Mouse (Mus musculus) bone marrow macrophage, adult 2 months (primary cell): ENCODE data around the gene Slc35f1. TPM values are rescaled to one million over a fixed set of nuclear protein-coding genes. Genes with fewer than 3 reads are reported as not detected.

ENCODE experiments used
- H3K27ac ChIP-seq: 2 replicates; pipeline ENCODE4 v1.5.1; 2012; ENCODE audit warnings: low read depth, low read length; ENCODE audit not compliant: insufficient read depth
- H3K4me1 ChIP-seq: 2 replicates; pipeline ENCODE4 v1.6.1; 2012; ENCODE audit warnings: low read length; ENCODE audit not compliant: control insufficient read depth, insufficient read depth
- H3K4me3 ChIP-seq: 2 replicates; pipeline ENCODE4 v1.5.1; 2012; ENCODE audit warnings: mild to moderate bottlenecking, low read length, moderate library complexity; ENCODE audit not compliant: insufficient read depth
- CTCF ChIP-seq: IDR thresholded peaks from 2 replicates; pipeline ENCODE4 v1.5.1; 2012; ENCODE audit warnings: low read depth, mild to moderate bottlenecking, low read length, moderate library complexity
- POLR2A ChIP-seq: IDR thresholded peaks from 2 replicates; pipeline ENCODE4 v1.6.1; 2012; ENCODE audit warnings: mild to moderate bottlenecking, low read depth, low read length, borderline replicate concordance
- polyA plus RNA-seq: library from polyadenylated mRNA; stranded (reverse); fragments of >200 nt; gene quantifications from 2 replicates; pipeline ENCODE4 v1.2.4, GENCODE M21; 2012; ENCODE audit not compliant: missing spikeins, insufficient read depth, insufficient read length

The Slc35f1 gene
- polyA plus RNA-seq, 1 experiment: not detected

- no peak for TF ChIP-seq POLR2A
These were observed 228.4 kb downstream of the Slc35f1 start for GRCm38 (mm10) chr10:52918715-52919114.

DNA sequence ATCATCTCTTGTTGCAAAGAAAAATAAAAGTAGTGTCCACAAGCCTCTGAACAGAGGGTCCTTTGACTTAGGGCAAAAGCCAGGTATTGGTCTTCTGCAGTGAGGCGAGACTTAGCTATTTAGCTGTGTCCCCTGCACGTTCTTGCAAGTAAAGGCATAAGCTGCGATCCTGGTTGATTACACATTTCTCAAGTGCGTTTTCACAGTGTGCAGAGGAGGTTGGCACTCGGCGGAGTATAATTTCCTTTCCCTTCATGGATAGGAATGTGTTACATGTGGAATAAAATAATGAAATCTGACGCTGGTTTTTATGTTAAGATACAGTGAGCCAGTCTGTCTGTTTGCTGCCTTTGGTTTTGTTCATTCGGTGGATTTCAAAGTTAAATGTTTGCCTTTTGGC lies 232.8 kb downstream of the Slc35f1 start:
- TF ChIP-seq POLR2A (no peak), CTCF (no peak)

More at GRCm38 (mm10) chr10:52918715-52919114, 228.4 kb downstream of the Slc35f1 start:
- Histone ChIP-seq H3K4me1 (no peaks in the 10 kb centered on the region), H3K27ac (no peak overlapping the region), H3K4me3 (no peak overlapping the region)

DNA sequence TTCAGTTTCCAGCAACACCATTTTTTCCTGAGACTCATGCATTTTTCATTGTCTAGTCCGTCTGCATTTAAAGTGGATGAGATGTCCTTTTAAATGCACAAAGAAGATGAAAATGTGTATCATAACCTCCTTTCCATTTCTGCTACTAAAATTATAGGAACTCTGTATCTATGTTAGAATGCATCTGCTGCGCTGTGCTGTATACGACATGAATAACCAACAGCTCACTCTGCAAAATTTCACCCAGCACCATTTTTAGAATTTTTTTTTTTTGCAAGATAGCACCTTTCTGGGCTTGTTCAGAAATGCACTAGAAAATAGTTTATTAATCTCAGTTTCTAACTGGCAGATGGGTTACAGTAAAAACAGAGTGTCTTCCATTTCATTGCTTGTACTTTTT lies 236.0 kb downstream of the Slc35f1 start:
- no peaks in the 10 kb centered on the region for H3K4me1 ChIP-seq
- no peak overlapping the region for H3K4me3 ChIP-seq
- no peak overlapping the region for H3K27ac ChIP-seq
- TF ChIP-seq POLR2A: no peak
- no peak for TF ChIP-seq CTCF

More for the DNA sequence above, 232.8 kb downstream of the Slc35f1 start:
- Histone ChIP-seq H3K4me1 (no peaks in the 10 kb centered on the region), H3K4me3 (no peak overlapping the region), H3K27ac (no peak overlapping the region)

- Histone ChIP-seq H3K4me3 (no peak overlapping the region), H3K27ac (no peak overlapping the region), H3K4me1 (no peaks in the 10 kb centered on the region)
- TF ChIP-seq CTCF: no peak
- no peak for TF ChIP-seq POLR2A
These were observed 241.8 kb downstream of the Slc35f1 start for GRCm38 (mm10) chr10:52932159-52932558.

- Histone ChIP-seq H3K27ac (no peak overlapping the region), H3K4me1 (no peaks in the 10 kb centered on the region), H3K4me3 (no peak overlapping the region)
- no peak for TF ChIP-seq CTCF
- no peak for TF ChIP-seq POLR2A
These were observed 244.3 kb downstream of the Slc35f1 start for GRCm38 (mm10) chr10:52934615-52935014.

GRCm38 (mm10) chr10:52940111-52940830 lies 249.9 kb downstream of the Slc35f1 start:
- Histone ChIP-seq H3K27ac (no peak overlapping the region), H3K4me1 (no peaks in the 10 kb centered on the region), H3K4me3 (no peak overlapping the region)
- no peak for TF ChIP-seq CTCF
- TF ChIP-seq POLR2A: no peak

GRCm38 (mm10) chr10:52940831-52941216 lies 250.5 kb downstream of the Slc35f1 start:
- Histone ChIP-seq H3K4me3 (no peak overlapping the region), H3K27ac (no peak overlapping the region), H3K4me1 (no peaks in the 10 kb centered on the region)
- TF ChIP-seq POLR2A (no peak), CTCF (no peak)

DNA sequence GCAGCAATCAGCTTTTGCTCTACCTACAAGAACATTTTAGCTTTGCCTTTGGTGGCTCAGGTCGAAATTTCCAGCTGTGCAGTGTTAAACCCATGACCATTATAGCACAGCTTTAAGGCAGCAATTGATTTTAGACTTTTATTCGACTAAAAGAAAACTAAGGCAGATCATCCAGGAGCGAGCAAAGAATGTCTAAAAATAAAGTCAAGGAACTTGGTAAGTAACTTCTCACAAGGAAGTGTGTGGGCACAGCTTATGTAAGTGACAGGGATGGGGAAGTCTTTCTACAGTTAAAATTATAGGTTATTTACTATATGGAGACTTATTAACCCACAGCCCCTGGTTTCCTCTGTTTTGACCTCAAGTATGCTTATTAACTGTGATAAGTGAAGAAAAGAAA lies 262.2 kb downstream of the Slc35f1 start:
- Histone ChIP-seq H3K4me3 (no peak overlapping the region), H3K27ac (no peak overlapping the region), H3K4me1 (no peaks in the 10 kb centered on the region)
- TF ChIP-seq CTCF: no peak
- TF ChIP-seq POLR2A: no peak

DNA sequence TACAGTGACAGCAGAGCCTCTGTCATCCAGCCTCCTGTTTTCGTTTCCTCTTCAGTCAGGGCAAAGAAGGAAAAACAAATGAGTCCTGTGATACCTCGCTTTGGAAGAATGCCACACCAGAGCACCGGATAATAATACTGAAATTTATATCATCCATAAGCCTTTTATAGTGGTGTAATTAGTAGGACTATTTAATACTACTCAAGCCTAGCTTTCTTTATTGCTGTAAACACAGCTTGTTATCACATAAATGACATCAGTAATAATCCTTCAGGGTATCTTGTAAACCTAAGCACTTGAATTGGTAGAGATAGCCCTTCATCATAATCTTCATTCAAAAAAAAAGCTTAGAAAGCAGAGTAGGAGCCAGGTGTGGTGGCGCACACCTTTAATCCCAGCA lies 266.4 kb downstream of the Slc35f1 start:
- Histone ChIP-seq H3K4me1 (no peaks in the 10 kb centered on the region), H3K27ac (no peak overlapping the region), H3K4me3 (no peak overlapping the region)
- TF ChIP-seq CTCF: no peak
- no peak for TF ChIP-seq POLR2A

DNA sequence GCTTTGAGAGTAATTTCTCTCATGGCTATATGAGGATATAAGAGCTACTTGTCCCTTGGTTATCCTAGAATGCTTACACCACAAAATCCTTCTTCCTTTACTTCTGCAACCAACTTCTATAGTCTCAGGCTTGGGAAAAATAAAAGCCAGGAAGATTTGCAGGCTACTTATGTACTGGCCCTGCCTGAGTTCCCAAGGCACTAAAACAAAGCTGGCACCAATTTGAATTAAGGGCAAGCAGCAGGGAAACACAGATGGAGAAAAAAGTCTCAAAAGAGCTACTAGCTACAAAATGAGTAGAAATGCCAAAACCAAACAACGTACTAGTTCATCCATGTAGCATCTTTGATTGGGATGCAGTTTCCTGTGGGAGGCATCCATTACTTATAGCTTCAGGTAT lies 288.9 kb downstream of the Slc35f1 start:
- no peak for TF ChIP-seq POLR2A
- TF ChIP-seq CTCF: no peak
- Histone ChIP-seq H3K4me1 (no peaks in the 10 kb centered on the region), H3K4me3 (no peak overlapping the region), H3K27ac (no peak overlapping the region)

DNA sequence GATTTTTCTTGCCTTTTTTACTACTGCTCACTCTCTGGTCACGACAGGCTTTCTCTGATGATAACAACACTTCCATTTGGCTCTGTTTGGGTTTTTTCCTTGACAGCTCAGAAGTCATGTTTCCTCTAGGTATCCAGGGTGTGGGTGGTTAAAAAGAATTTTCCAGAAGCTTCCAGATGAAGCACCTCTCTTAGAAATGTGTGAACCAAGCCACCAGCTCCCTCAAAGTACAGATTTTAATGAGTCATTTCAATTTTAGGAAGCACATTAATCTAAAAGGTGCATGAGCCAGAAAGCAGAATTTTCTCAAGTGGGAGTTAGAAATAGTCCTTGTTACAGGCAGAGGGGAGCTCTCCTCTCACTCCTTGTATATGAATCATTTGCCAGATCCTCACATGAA lies 292.5 kb downstream of the Slc35f1 start:
- Histone ChIP-seq H3K4me1 (no peaks in the 10 kb centered on the region), H3K4me3 (no peak overlapping the region), H3K27ac (no peak overlapping the region)
- TF ChIP-seq POLR2A (no peak), CTCF (no peak)

- H3K4me3 ChIP-seq: no peak overlapping the region
- H3K27ac ChIP-seq: no peak overlapping the region
- TF ChIP-seq POLR2A: no peak
- TF ChIP-seq CTCF: no peak
- no peaks in the 10 kb centered on the region for H3K4me1 ChIP-seq
These were observed 301.9 kb downstream of the Slc35f1 start for GRCm38 (mm10) chr10:52992246-52992645.
